Mouse (Mus musculus): ENCODE data around the gene Crybg2. TPM values are rescaled to one million over a fixed set of nuclear protein-coding genes. Genes with fewer than 3 reads are reported as not detected.

Crybg2 gene
- polyA plus RNA-seq, 1 experiment: 2.0 TPM

DNA sequence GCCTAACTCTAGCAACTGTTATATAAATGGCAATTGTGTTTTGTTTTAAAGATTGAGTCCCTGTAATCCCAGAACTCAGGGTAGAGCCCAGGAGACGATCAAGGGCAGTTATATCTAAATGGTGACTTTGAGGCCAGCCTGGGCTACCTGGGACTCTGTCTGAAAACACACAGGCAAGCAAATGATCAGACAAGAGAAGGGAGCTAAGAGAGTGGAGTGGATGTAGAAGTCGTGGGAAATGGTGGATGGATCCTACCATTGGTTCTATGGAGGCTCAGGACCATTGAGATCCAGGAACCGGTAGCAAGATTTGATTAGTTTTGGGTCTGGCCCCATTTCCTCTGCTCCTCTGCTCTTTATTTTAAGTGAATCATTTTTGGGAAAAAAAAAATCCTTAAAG lies 35.5 kb downstream of the Crybg2 start:
- DNase-seq (ENCODE audit: low read depth): no peak
- TF ChIP-seq CTCF (IDR thresholded peaks at IDR 0.05; ENCODE audit: borderline replicate concordance, extremely low read depth, insufficient read depth, insufficient read length) (no peak), POLR2A (IDR thresholded peaks at IDR 0.05; ENCODE audit: borderline replicate concordance, extremely low read depth, insufficient read depth, insufficient read length, poor library complexity, severe bottlenecking) (no peak)

DNA sequence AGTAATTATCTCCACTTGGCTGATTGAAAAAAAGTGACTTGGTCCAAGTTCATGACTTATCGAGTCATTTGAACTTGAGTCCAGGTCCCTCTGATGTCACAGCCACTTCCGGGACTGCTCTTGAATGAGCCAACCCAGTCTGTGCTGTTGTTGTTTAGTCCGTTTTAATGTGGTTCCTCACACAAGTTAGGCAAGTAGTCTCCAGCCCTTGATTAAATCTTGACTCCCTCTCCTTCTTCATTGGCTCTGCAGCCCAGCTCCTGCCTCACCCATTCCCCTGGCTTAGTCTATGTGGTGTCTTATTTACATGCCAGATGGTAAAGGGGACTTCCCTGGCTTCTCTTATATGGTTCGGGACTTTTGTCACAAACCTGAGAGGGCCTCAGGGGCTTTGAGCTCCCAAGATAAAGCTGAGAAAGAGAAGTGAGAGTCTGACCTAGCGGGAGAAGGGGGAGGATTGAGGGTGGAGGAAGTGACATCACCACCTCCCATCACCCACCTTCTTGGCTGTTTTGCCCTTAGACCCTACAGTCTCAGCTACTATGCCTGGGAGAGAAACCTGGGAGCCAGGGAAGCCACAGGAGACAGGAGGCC lies 36.5 kb downstream of the Crybg2 start:
- no peak for DNase-seq (ENCODE audit: low read depth)
- TF ChIP-seq CTCF (IDR thresholded peaks at IDR 0.05; ENCODE audit: borderline replicate concordance, extremely low read depth, insufficient read depth, insufficient read length): no peak
- TF ChIP-seq POLR2A (IDR thresholded peaks at IDR 0.05; ENCODE audit: borderline replicate concordance, extremely low read depth, insufficient read depth, insufficient read length, poor library complexity, severe bottlenecking): no peak

- DNase-seq (ENCODE audit: low read depth): no peak
- TF ChIP-seq POLR2A (IDR thresholded peaks at IDR 0.05; ENCODE audit: borderline replicate concordance, extremely low read depth, insufficient read depth, insufficient read length, poor library complexity, severe bottlenecking) (no peak), CTCF (IDR thresholded peaks at IDR 0.05; ENCODE audit: borderline replicate concordance, extremely low read depth, insufficient read depth, insufficient read length) (no peak)
Measured at GRCm38 (mm10) chr4:134098628-134099027, 38.0 kb downstream of the Crybg2 start.

DNA sequence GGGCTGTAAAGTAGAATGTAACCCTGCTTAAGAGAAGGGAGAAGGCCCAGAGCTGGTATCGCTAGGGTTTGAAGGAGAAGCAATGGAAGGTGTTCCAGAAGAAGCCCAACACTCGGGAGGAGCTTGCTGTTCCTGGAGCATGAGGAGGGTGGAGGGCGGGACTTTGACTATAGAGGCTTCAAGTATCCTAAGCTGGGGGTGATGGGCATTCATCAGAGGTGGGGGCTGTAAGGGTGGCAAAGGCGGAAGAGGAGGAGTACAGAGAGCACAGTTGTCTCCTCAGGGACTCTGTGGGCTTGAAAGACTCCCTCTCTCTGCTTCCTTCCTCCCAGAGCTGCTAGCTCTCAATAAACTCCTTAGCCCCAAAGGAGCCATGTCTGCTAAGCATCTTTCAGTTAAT lies 39.6 kb downstream of the Crybg2 start:
- TF ChIP-seq POLR2A (IDR thresholded peaks at IDR 0.05; ENCODE audit: borderline replicate concordance, extremely low read depth, insufficient read depth, insufficient read length, poor library complexity, severe bottlenecking) (no peak), CTCF (IDR thresholded peaks at IDR 0.05; ENCODE audit: borderline replicate concordance, extremely low read depth, insufficient read depth, insufficient read length) (no peak)

DNA sequence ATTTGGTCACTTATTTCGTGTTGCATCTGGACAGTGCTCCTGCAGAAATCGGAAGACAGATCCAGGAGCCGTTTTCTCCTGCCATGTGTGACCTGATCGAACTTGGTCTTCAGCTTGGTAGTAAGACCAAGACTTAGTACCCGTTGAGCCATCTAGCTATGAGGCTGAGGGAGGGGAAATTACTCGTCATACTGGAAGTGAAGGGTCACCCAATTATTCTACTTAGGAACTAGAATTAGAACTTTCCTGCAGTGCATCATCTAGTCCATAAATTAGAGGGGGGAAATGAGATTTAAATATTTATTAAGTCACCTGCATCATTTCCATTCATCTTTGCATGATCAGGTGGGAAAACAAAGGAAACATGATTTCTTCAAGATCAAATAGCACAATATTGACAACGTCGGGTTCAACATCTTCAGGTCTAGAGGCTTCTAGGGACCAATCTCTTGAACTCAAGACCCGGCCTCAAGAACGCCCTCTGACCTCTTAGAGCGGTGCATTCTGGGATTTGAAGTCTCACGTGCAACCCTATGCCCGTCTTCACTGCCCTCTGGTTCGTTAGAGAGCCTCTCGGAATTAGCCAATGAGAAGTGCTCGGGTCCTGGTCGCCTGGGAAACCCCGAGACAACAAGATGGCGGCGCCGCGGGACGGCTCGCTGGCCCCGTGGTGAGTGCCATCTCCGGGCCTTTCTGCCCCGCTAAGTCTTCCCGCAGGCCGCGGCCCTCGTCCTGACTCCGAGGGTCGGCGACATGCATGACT lies 41.5 kb downstream of the Crybg2 start, which contains the start of gene Ubxn11:
Gene Ubxn11, plus strand, starts transcription at position 592 of the 763 bp plus-strand sequence.
- TF ChIP-seq POLR2A (IDR thresholded peaks at IDR 0.05; ENCODE audit: borderline replicate concordance, extremely low read depth, insufficient read depth, insufficient read length, poor library complexity, severe bottlenecking) (0 out of 2 replicates have a peak, but pooled peaks have one; percentile 51), CTCF (IDR thresholded peaks at IDR 0.05; ENCODE audit: borderline replicate concordance, extremely low read depth, insufficient read depth, insufficient read length) (no peak)
- peak; percentile 97 for DNase-seq (ENCODE audit: low read depth)

More for the DNA sequence above, 39.6 kb downstream of the Crybg2 start:
- no peak for DNase-seq (ENCODE audit: low read depth)

GRCm38 (mm10) chr4:134102742-134103119 lies 42.1 kb downstream of the Crybg2 start:
- TF ChIP-seq POLR2A (IDR thresholded peaks at IDR 0.05; ENCODE audit: borderline replicate concordance, extremely low read depth, insufficient read depth, insufficient read length, poor library complexity, severe bottlenecking): no peak
- no peak for TF ChIP-seq CTCF (IDR thresholded peaks at IDR 0.05; ENCODE audit: borderline replicate concordance, extremely low read depth, insufficient read depth, insufficient read length)
- DNase-seq (ENCODE audit: low read depth): no peak

GRCm38 (mm10) chr4:134106105-134106504 lies 45.5 kb downstream of the Crybg2 start:
- DNase-seq (ENCODE audit: low read depth): no peak
- TF ChIP-seq POLR2A (IDR thresholded peaks at IDR 0.05; ENCODE audit: borderline replicate concordance, extremely low read depth, insufficient read depth, insufficient read length, poor library complexity, severe bottlenecking) (no peak), CTCF (IDR thresholded peaks at IDR 0.05; ENCODE audit: borderline replicate concordance, extremely low read depth, insufficient read depth, insufficient read length) (no peak)

DNA sequence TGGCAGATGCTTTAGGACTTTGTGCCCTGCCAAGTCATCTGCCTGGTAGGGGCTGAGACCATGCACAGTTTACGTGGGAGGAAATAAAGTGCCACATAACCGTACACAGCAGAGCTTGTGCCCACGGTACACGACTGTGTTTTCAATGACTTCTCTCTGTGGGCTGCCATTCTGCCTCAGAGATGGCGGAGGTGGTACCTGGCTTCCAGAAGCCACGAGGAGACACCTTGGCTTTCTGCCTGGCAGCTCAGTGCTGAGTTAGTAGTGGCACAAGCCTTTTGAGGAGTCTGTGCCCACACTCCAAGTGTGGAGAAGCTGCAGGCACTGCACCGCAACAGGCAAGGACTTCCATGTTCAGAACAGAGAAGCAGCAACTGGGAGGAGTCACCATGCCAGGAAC lies 47.1 kb downstream of the Crybg2 start:
- no peak for DNase-seq (ENCODE audit: low read depth)
- TF ChIP-seq POLR2A (IDR thresholded peaks at IDR 0.05; ENCODE audit: borderline replicate concordance, extremely low read depth, insufficient read depth, insufficient read length, poor library complexity, severe bottlenecking): no peak

GRCm38 (mm10) chr4:134108196-134108595 lies 47.6 kb downstream of the Crybg2 start:
- TF ChIP-seq POLR2A (IDR thresholded peaks at IDR 0.05; ENCODE audit: borderline replicate concordance, extremely low read depth, insufficient read depth, insufficient read length, poor library complexity, severe bottlenecking): no peak
- TF ChIP-seq CTCF (IDR thresholded peaks at IDR 0.05; ENCODE audit: borderline replicate concordance, extremely low read depth, insufficient read depth, insufficient read length): no peak
- DNase-seq (ENCODE audit: low read depth): no peak

DNA sequence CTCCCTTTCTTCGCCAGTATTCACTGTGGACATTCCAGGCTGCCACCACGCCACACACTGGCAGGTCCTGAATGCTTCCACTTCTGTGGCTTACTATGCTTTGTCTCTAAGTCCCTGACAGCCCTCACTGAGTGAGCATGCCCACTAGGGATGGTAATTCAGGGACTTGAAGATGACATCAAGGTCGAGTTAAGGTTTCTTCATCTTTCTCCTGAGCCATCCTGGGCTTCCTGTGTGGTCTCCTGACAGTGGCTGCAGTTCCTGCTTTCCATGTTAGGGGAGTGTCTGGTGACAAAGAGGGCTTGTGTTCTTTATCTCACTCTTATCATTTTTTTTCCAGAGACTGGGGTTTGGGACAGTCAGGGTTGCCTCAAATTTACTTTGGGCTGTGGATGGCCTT lies 50.0 kb downstream of the Crybg2 start:
- TF ChIP-seq CTCF (IDR thresholded peaks at IDR 0.05; ENCODE audit: borderline replicate concordance, extremely low read depth, insufficient read depth, insufficient read length) (no peak), POLR2A (IDR thresholded peaks at IDR 0.05; ENCODE audit: borderline replicate concordance, extremely low read depth, insufficient read depth, insufficient read length, poor library complexity, severe bottlenecking) (no peak)

DNA sequence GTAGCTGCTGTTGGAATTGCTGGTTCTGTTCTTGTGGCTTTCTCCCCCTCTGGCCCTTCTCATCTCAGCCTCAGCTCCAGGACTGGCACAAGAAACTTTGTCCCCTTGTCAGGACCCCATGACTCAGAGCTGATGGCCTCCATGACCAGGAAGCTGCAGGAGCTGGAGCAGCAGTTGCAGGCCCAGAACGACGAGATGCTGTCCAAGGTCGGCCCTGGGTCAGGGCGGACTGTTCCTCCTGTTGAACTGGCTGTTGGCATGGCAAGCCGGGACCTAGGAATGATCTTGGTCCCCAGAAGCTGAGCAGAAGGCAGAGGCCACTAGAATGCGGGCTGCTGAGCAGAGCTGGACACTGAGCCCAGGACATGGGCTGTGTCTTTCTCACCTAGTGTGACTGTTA lies 51.8 kb downstream of the Crybg2 start:
- DNase-seq (ENCODE audit: low read depth): no peak
- no peak for TF ChIP-seq POLR2A (IDR thresholded peaks at IDR 0.05; ENCODE audit: borderline replicate concordance, extremely low read depth, insufficient read depth, insufficient read length, poor library complexity, severe bottlenecking)
- no peak for TF ChIP-seq CTCF (IDR thresholded peaks at IDR 0.05; ENCODE audit: borderline replicate concordance, extremely low read depth, insufficient read depth, insufficient read length)

More for the DNA sequence above, 50.0 kb downstream of the Crybg2 start:
- DNase-seq (ENCODE audit: low read depth): no peak
